8 mouse cellular contexts compared by ENCODE assay signal in genomic region chr6:120294056-120294784, GRCm38 (mm10). TPM values are rescaled to one million over a fixed set of nuclear protein-coding genes. Genes with fewer than 3 reads are reported as not detected.
DNase-seq lines count a peak whose midpoint lies in the region; ATAC-seq and TF ChIP-seq lines count a peak whose summit lies in the region.

TSS of gene D330020A13Rik (plus strand) at chr6:120294364.
TSS of gene B4galnt3 (minus strand) at chr6:120294559.

- peaks cover 11% of the 10 kb centered on the region for H3K27me3 ChIP-seq in heart, adult 2 months (ENCODE audit: control insufficient read depth, insufficient read depth, low read length)
- H3K27me3 ChIP-seq in limb, embryonic 13.5 days, result peaks cover 47% of the 10 kb centered on the region
- H3K27me3 ChIP-seq in midbrain, embryonic 16.5 days (ENCODE audit: control insufficient read depth, insufficient read depth, low read depth, low read length), result peaks cover 10% of the 10 kb centered on the region

- no peaks in the 10 kb centered on the region for H3K79me2 ChIP-seq in heart, adult 2 months (replicated peaks; ENCODE audit: control insufficient read depth, insufficient read depth, low read length)

- peak; percentile 13 to 31 for DNase-seq in heart, adult 2 months
- DNase-seq in heart, adult 9 months (ENCODE audit: low spot score in 2 of 2), result no peak
- DNase-seq in brain, adult 2 months (ENCODE audit: low read depth, low spot score), result peak; percentile 53
- DNase-seq in kidney, adult 8-10 months, result peak; percentile 36 to 52
- peak; percentile 12 to 23 for DNase-seq in thymus, adult 18-20 months

- intact Hi-C loops in heart, adult 2 months (cut with DNase I), result no loop called here

- WGBS in heart, adult 2 months, result under 1% methylated on average over 70 of the region's 79 CpGs
- under 1% methylated on average over 78 of the region's 79 CpGs for WGBS in limb, embryonic 13.5 days
- WGBS in midbrain, embryonic 16.5 days, result under 1% methylated on average over 79 of the region's 79 CpGs

- no peaks in the 10 kb centered on the region for H3K9me3 ChIP-seq in limb, embryonic 13.5 days
- no peaks in the 10 kb centered on the region for H3K9me3 ChIP-seq in midbrain, embryonic 16.5 days (replicated peaks; ENCODE audit: control insufficient read depth, low read length, poor library complexity, severe bottlenecking)

- H3K4me2 ChIP-seq in limb, embryonic 13.5 days (replicated peaks), result peak within 1 kb of the TSS; percentile 97
- peak within 1 kb of the TSS; percentile 94 for H3K4me2 ChIP-seq in midbrain, embryonic 16.5 days (ENCODE audit: low read length)

- no peak within 1 kb of the TSS for H3K27ac ChIP-seq in heart, adult 2 months
- H3K27ac ChIP-seq in limb, embryonic 13.5 days, result peak within 1 kb of the TSS; percentile 28; the same call in 1 of the 2 replicates
- no peak within 1 kb of the TSS for H3K27ac ChIP-seq in midbrain, embryonic 16.5 days (ENCODE audit: low read length)

- no peaks in the 10 kb centered on the region for H3K36me3 ChIP-seq in heart, adult 2 months (ENCODE audit: control insufficient read depth, insufficient read depth, low read length)
- no peaks in the 10 kb centered on the region for H3K36me3 ChIP-seq in limb, embryonic 13.5 days
- H3K36me3 ChIP-seq in midbrain, embryonic 16.5 days (ENCODE audit: control insufficient read depth, insufficient read depth, low read length), result no peaks in the 10 kb centered on the region

- peak; percentile 83 for ATAC-seq in frontal cortex, adult (ENCODE audit: low TSS enrichment)
- ATAC-seq in limb, embryonic 13.5 days (ENCODE audit: low FRiP score, low read depth), result peak; percentile 62
- peak; percentile 81 for ATAC-seq in midbrain, embryonic 16.5 days

- TF ChIP-seq CTCF in heart, adult 2 months (IDR thresholded peaks at IDR 0.05), result no peak

- no peaks in the 10 kb centered on the region for H3K4me1 ChIP-seq in heart, adult 2 months (ENCODE audit: control insufficient read depth, insufficient read depth, low read length)
- H3K4me1 ChIP-seq in limb, embryonic 13.5 days, result peaks cover 9% of the 10 kb centered on the region
- H3K4me1 ChIP-seq in midbrain, embryonic 16.5 days (ENCODE audit: control insufficient read depth, insufficient read depth, low read length), result peaks cover 5% of the 10 kb centered on the region

- no peak for TF ChIP-seq POLR2A in heart, adult 2 months (IDR thresholded peaks at IDR 0.05; ENCODE audit: insufficient read depth, low read depth, low read length)

- peak within 1 kb of the TSS; percentile 36 for H3K9ac ChIP-seq in heart, adult 2 months (ENCODE audit: low read depth, low read length)
- peak within 1 kb of the TSS; percentile 75 for H3K9ac ChIP-seq in limb, embryonic 13.5 days
- H3K9ac ChIP-seq in midbrain, embryonic 16.5 days (ENCODE audit: low read depth, low read length), result peak within 1 kb of the TSS; percentile 69

- H3K4me3 ChIP-seq in heart, adult 2 months, result peak within 1 kb of the TSS; percentile 50
- H3K4me3 ChIP-seq in limb, embryonic 13.5 days, result peak within 1 kb of the TSS; percentile 69
- peak within 1 kb of the TSS; percentile 75 for H3K4me3 ChIP-seq in midbrain, embryonic 16.5 days (ENCODE audit: low read depth, low read length)

- TF ChIP-seq EP300 in heart, adult 2 months (IDR thresholded peaks at IDR 0.05; ENCODE audit: insufficient read depth, low read depth, low read length), result no peak

RNA-seq across cellular contexts. Expression of gene D330020A13Rik, which starts in this region (rescaled TPM):
- not detected for total RNA-seq in heart, adult 2 months (2021)
- not detected in 2 replicates for polyA plus RNA-seq in heart, adult 2 months (2012; rRNA removed)
- 0.61 and 0.72 TPM in 2 replicates for polyA plus RNA-seq in limb, embryonic 13.5 days (2015; fragmentation: Nextera tagmentation; extraction: Ambion mirVana)
- polyA plus RNA-seq in midbrain, embryonic 16.5 days (2015; fragmentation: Nextera tagmentation; extraction: Ambion mirVana), result not detected in 2 replicates

RNA-seq across cellular contexts. Expression of gene B4galnt3, which starts in this region (rescaled TPM):
- under 1 TPM; 0.20 to 0.29 TPM for total RNA-seq in heart, adult 2 months (2021)
- 0.20 and 0.26 TPM in 2 replicates for polyA plus RNA-seq in heart, adult 2 months (2012; rRNA removed)
- 0.75 and 0.80 TPM in 2 replicates for polyA plus RNA-seq in limb, embryonic 13.5 days (2015; fragmentation: Nextera tagmentation; extraction: Ambion mirVana)
- polyA plus RNA-seq in midbrain, embryonic 16.5 days (2015; fragmentation: Nextera tagmentation; extraction: Ambion mirVana), result 0.11 TPM in 1 of 2 replicates, not detected in the other

Comparison
In these comparisons a context has a peak if more than half of its experiments do, and no peak if none do; other contexts are left out.
1. Peak in DNase-seq, H3K4me3 ChIP-seq and H3K9ac ChIP-seq in heart, adult 2 months; RNA of the genes that start here not detected or under 1 TPM.
2. Peak in ATAC-seq, H3K4me3 ChIP-seq, H3K27ac ChIP-seq, H3K9ac ChIP-seq and H3K4me2 ChIP-seq in limb, embryonic 13.5 days; RNA of the genes that start here not detected or under 1 TPM.
3. Peak in ATAC-seq, H3K4me3 ChIP-seq, H3K9ac ChIP-seq and H3K4me2 ChIP-seq in midbrain, embryonic 16.5 days; RNA of the genes that start here not detected or under 1 TPM.
4. DNase-seq: peak in brain, adult 2 months (single experiment), kidney, adult 8-10 months (2 of 2) and thymus, adult 18-20 months (2 of 2); none in heart, adult 9 months (0 of 2).
5. Peak in every context shown above with its lines, with median percentiles within 50 percentile points of each other: H3K4me3 ChIP-seq, H3K9ac ChIP-seq and ATAC-seq.